Mouse (Mus musculus): ENCODE data around the gene Gpr142.

Gene Gpr142

DNA sequence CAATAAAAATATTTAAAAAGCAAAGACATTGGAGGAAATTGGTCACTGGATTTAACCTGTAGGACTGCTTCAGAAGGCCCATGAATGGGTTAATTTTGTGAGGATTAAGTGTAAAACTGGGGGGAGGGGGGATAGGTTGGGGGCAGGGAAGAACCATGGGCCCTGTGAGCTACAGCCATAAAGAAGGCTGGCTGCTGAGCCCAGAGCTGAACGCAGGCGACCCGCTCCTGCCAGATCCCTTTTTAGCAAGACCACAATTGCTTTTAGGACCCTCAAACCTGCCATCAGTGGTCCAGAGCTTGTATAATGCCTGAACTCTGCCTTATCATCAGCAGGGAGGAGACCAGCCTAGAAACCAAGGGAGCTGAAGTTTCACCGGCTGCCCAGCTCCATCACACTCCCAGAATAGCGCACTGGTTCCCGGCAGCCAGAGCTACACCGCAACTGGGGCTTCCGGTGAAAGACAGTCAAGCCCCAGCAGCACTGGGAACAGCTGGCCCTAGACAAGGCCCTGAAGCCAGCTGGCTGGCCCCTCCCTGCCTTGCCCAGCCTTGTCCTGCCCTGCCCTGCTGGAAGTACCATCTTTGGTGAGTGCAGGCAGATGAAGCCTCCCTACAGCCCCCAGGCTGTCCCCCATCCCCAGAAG lies 45.2 kb downstream of the Gpr142 start:
- in situ Hi-C loops (cut with MboI, MseI) = no loop called here

DNA sequence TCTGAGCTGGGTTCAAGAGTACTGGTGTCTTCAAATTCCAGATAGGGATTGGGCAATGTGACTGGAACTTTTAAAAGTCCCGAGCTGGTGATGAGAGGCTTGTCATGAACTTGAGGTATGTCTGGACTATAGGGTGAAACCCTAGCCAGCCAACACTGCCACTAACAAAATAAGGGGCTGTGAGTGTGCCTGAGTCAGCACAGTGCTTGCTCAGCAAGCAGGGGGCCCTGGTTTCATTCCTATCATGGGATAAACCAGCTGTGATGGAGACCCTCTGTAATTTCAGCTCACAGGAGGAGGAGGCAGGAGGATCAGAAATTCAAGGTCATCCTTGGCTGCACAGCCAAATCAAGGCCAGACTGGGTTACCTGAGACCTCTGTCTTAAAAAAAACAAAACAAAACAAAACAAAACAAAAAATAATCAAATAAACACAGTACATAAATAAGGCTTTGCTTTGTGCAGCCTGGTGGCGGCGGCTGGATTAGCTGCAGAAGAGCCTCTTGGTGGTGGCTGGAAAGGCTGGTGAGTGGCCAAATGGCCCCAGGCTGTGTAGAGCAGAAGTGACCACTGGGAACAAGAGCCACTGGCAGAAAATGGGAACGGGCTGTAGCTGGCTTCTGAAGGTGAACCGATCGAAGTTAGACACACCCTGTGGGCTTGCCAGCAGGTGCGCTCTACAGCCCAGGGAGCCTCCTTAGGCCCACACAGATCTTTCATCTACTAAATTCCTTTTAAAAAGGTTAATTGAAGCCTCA lies 45.9 kb downstream of the Gpr142 start:
- in situ Hi-C loops (cut with MboI, MseI) = no loop called here

DNA sequence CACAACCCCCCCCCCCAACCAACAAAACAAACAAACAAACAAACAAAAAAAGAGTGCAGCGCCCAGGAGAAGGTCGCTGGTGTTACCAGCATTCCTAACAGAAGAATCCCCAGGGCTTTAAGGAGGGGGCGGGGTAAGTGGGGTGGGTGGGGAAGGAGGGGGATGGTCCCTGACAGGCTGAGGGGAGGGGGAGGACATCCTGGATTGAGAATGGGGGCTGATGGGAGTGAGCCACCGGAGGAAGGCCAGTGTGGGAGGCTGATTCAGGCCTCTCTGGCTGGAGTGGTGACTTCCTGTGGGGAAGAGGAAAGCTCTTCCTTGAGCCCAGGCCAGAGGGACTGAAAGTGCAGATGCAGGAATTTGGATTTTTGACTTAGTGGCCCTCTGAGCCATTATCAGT lies 47.6 kb downstream of the Gpr142 start:
- in situ Hi-C loops (cut with MboI, MseI) = no loop called here

DNA sequence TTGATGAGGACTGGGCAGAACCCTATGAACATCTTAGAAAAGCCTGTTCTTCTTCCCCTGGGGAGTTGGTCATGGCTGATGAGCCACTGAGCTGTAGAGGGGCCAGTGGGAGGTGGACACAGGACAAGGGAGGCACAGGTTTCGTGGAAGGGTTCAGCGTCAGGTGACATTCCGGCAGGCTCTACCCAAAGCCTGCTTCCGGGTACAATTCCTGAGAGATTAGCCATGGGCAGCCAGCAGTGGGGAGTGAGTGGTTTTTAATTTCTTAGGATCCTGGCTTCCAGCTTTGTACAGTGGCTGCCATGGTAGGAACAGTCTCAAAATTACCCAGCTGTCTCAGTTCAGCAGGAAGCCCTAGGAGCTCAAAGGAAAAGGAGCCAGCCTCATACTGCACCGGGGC lies 48.3 kb downstream of the Gpr142 start:
- in situ Hi-C loops (cut with MboI, MseI) = no loop called here

DNA sequence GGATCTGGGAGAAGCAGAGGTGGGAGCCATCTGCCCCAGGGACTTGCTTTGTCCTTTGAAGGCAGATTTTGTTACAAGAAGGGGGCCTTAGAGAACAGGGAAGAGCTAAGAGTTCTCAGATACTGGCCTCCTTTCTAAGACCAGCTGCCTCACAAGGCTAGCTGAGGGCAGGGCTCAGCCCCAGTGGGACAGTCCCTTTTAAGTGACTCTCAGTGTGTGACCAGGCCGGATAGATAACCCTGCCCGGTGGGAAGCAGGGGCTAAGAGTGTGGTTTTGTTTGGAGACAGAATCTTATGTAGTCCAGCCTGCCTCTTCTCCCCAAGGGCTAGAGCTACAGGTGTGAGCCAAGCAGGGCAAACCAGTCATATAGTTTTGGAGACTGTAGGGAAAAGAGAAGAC lies 50.8 kb downstream of the Gpr142 start:
- in situ Hi-C loops (cut with MboI, MseI) = no loop called here

DNA sequence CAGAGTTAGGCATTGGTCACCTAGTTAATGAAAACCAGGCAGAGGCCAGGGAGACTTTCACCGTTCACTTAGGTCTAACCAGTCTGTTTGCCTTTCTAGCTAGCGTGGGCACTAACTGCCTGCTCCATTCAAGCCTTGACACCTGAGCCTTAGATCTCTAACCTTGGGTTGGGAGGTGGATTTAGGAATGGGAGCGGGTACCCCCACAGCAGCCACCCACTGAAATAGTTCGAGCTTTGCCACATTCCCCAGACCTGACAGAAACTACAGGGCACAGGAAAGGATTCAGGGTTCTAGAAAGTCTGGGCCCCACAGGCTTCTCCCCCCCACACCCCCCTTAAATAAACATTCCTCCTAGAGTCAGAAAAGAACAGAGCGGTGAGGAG lies 51.3 kb downstream of the Gpr142 start:
- in situ Hi-C loops (cut with MboI, MseI) = no loop called here

DNA sequence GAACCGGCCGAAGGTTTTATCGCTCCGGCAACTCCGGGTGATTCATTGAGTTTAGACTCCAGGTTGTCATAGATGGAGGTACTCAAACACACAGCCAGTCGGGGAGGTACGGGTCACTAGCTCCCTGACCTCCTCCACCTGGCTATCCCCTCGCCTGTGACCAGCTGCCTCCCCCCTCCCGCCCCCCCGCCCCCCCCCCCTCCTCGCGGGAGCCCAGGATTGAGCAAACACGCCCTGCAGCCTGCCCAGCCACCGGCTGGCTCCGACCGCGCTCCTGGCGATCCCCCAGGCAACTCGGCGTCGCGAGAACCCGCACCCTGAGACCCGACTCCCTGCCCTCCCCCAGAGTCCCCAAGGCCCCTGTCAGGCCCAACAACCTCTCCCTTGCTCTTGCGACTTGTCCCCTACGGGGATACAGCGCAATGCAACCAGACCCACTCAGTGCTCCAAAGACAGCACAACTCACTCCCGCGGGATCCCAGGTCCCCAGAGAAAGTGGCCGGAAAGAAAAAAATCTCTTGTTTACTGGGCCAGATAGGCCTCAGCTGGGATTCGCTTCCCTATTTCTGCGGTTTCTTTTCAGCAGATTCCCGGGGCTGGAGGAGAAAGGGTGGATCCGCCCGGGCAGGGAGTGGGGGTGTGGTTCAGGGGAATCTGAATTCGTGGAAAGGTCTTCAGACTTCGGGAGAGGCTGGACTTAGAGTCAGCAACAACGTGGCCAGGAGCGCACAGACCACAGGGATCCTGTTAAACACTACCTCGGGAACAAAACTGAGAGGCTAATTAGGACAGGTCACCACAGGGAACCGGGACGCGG lies 51.9 kb downstream of the Gpr142 start, which contains the start of gene Gprc5c:
Gene Gprc5c (plus strand): TSS at position 701 of the 817 bp plus-strand sequence.
- in situ Hi-C loops (cut with MboI, MseI) = no loop called here

DNA sequence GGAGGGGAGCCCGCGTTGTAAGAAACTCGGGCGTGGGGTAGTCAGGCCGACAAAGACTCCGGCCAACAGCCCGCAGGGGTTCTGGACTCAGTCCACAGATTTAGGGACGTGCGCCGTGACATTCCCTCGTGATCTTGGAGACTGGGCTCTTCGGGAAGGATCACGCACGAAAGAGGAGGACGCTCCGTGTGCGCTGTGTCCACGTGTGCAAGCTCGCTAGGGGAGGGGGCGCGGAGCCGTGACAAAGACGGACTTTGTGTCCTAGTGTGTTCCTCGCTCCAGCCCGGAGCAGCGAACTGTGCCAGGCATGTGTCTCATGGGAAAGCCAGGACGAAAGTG lies 52.5 kb downstream of the Gpr142 start:
- in situ Hi-C loops (cut with MboI, MseI) = no loop called here

DNA sequence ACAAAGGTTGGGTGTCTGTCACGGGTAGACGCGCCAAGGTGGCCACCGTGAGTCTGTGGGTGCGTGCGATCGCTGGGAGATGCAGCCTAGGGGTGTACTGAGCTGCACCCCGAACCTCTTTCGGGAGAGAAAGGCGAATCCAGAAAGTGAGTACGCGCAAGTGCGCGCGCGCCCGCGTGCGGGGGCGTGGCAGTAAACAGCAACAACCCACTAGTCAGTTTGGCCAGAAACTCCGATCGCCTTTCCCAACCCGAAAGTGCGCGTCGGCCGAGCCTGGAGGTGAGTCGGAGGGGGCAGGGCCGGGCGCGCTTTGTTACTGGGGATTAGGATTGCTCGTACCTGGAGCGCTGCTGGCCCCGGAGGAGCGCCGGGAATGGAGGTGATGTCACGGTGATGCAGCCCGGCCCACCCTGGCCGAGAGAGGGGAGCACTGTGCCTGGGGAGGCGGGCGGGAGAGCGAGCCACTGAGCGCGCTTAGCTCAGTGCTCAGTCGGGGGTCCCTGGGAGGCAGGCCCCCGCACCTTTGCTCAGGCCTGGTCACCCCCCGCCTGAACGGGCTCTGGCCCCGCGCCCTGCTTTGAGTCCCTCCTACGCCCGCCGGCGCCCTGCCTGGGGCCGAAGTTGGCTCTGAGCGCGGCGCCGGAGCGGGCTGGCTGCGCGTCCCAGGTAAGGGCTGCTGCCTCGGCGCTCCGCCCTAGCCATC lies 53.0 kb downstream of the Gpr142 start:
- in situ Hi-C loops (cut with MboI, MseI) = no loop called here

DNA sequence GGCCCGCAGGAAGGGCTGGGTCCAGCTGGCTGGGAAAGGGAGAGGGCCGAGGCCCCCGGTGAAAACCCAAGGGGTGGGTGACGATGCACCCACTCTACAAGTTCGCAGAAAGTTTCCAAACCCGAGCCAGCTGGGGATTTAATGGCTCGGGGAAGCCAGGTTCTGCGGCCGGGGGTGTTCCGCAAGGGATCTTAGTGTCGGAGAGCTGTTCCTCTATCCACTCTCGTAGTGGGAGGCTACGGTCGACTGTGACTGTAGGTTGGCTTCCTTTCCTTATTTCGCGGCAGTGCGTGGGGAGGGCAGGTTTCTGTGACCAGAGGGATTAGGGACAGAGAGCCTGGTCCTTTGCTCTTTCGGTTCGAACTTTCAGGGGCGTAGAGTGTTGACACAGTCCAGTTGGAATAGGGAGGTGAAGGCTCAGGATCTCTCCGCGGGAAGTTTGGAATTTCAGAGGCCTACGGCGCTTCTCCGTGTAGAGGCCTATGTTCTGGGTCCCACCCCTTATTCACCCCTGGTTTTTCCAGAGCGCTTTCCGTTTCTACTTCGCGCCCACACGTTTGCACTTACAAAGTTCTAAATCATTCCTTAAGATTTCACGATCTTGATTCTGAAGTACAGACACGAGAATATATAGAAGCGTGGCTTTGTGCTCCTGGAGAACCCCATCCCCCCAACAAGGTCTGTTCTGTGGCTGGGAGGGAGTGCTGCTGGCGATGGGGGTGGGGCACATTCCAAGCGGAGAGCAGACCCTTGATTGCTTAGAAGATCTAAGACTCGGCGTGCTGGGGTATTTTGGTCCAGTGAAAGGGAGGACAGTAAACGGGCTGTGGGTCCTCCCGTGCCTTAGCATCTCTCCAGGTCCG lies 53.8 kb downstream of the Gpr142 start:
- in situ Hi-C loops (cut with MboI, MseI) = no loop called here

DNA sequence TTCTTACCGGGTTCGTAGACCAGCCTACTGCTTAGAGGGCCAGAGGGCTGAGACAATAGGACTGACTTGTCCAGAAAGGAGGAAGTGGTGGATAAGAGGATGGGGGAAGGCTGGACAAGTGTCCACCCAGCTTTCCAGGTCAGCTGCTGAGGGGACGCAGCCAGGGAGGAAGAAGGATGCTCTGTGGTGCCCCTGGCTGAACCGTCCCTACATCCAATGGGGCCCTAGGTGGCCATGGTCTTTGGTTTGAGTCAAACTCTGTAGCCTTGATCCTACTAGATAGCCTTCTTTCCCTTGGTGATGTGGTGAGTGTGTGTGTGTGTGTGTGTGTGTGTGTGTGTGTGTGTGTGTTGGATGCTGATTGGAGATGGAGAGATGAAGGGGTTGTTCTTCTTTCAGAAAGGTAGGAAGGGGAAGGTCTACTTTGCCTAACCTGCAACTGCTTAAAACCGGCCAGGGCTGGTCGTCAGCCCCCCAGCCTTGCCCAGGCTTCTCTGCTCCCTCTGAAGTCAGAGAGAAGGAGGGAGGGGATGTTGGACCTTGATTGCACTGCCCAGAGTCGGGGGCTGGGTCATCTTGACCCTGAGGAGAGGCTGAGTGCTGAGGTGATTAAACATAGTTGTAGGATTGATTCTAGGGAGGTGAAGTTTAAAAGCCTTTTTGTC lies 54.6 kb downstream of the Gpr142 start:
- in situ Hi-C loops (cut with MboI, MseI) = no loop called here

DNA sequence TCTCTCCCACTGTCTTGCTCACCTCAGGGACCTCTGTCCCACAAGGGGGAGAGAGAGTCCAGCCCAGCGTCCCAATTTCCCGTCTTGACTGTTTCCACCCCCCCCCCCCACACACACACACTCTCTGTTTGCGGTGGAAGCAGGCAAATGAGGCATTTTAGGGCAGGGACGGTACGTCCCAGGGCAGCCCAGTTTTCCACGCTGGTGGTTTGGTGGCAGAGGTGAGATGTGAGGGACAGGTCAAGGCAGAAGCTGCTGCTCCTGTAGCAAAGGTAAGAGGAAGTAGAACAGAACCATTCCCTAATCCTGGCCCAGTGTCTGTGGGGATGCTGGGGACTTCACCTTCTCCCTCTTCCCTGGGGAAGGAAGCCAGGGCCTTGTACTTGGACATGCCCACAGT lies 55.9 kb downstream of the Gpr142 start:
- in situ Hi-C loops (cut with MboI, MseI) = no loop called here

DNA sequence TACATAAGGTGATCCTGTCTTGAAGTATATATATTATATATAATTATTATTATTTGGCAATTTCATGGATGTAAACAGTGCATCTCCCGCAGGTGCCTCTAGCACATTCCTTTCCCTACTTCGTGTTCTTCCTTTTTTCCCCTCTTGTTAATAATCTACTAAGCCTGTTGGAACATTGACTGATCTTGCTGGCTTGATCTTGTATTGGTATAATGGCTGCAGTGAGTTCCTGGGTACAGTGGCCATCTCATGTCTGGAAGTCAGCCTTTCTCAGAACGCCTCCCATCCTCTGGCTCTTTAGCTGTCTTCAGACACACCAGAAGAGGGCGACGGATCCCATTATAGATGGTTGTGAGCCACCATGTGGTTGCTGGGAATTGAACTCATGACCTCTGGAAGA lies 57.4 kb downstream of the Gpr142 start:
- in situ Hi-C loops (cut with MboI, MseI) = no loop called here

Measured in T-helper 17 cell (primary cell).